ENCODE assay signal across 24 mouse cellular contexts in genomic region chr17:50751911-50752310, GRCm38 (mm10).
DNase-seq lines count a peak whose midpoint lies in the region; ATAC-seq and TF ChIP-seq lines count a peak whose summit lies in the region.
"Had no signal": no experiment of that assay in that cellular context is flagged by ENCODE, and none has a peak within 500 bp of the region (broad histone marks: within the 10 kb centered on the region; RNA-seq: fewer than 3 reads in every experiment).

No protein-coding gene starts in this region.

- no peak overlapping the region for H3K9ac ChIP-seq in heart, postnatal 0 days (replicated peaks; ENCODE audit: low read depth, low read length)
- H3K9ac ChIP-seq: embryonic facial prominence, embryonic 12.5 days; forebrain, embryonic 12.5 days had no signal

- peaks cover 10% of the 10 kb centered on the region; the same call in 1 of the 2 replicates for H3K36me3 ChIP-seq in heart, postnatal 0 days (replicated peaks; ENCODE audit: control insufficient read depth, insufficient read depth, low read length)
- H3K36me3 ChIP-seq in heart, embryonic 10.5 days: no peaks in the 10 kb centered on the region
- H3K36me3 ChIP-seq: embryonic facial prominence, embryonic 10.5 days; forebrain, embryonic 12.5 days had no signal

- H3K27ac ChIP-seq in heart, postnatal 0 days (ENCODE audit: low read depth): peak overlapping the region; percentile 2; the same call in 1 of the 2 replicates
- no peak overlapping the region for H3K27ac ChIP-seq in heart, embryonic 10.5 days
- H3K27ac ChIP-seq: embryonic facial prominence, embryonic 10.5 days; embryonic facial prominence, embryonic 12.5 days; forebrain, embryonic 12.5 days had no signal

- ATAC-seq in heart, postnatal 0 days (ENCODE audit: insufficient read depth, low read depth): 0 out of 2 replicates have a peak, but pooled peaks have one; percentile 15
- ATAC-seq: activated CD4-positive, CD25-positive, alpha-beta regulatory T cell, adult 4 months; CD4-positive, CD25-positive, alpha-beta regulatory T cell, adult 4 months; forebrain, embryonic 14.5 days; Patski had no signal

- no peak for TF ChIP-seq CTCF in heart, postnatal 0 days (IDR thresholded peaks at IDR 0.05; ENCODE audit: low read depth)

- TF ChIP-seq EP300 in heart, postnatal 0 days (IDR thresholded peaks at IDR 0.05; ENCODE audit: low read depth): no peak

- H3K27me3 ChIP-seq in heart, postnatal 0 days (ENCODE audit: control insufficient read depth, insufficient read depth, low read length): no peaks in the 10 kb centered on the region
- no peaks in the 10 kb centered on the region for H3K27me3 ChIP-seq in heart, embryonic 10.5 days (ENCODE audit: insufficient read depth, poor library complexity, severe bottlenecking)
- H3K27me3 ChIP-seq: CH12.LX; embryonic facial prominence, embryonic 12.5 days; forebrain, embryonic 12.5 days; Patski had no signal

- H3K4me3 ChIP-seq in heart, postnatal 0 days (ENCODE audit: low read depth, low read length): no peak overlapping the region
- H3K4me3 ChIP-seq in heart, embryonic 10.5 days: no peak overlapping the region
- H3K4me3 ChIP-seq: embryonic facial prominence, embryonic 10.5 days; embryonic facial prominence, embryonic 12.5 days; forebrain, embryonic 12.5 days had no signal

- no peak overlapping the region for H3K4me2 ChIP-seq in heart, postnatal 0 days (ENCODE audit: low read depth, low read length)
- H3K4me2 ChIP-seq: embryonic facial prominence, embryonic 12.5 days; forebrain, embryonic 12.5 days had no signal

- peak; percentile 95 for DNase-seq in heart, adult 11 months
- DNase-seq in heart, adult 9 months (ENCODE audit: low spot score in 2 of 2): no peak
- DNase-seq in heart, postnatal 0 days (ENCODE audit: low spot score): no peak
- DNase-seq in heart, embryonic 10.5 days (ENCODE audit: low spot score): no peak
- DNase-seq in 3134 (ENCODE audit: extremely low read depth, insufficient read length, low spot score): peak; percentile 15
- DNase-seq in thymus, postnatal 4 days: no peak
- DNase-seq: adrenal gland, adult 8-10 months; adrenal gland, postnatal 14 days; adrenal gland, postnatal 36 days; B cell, adult 2 months; cerebellum, adult 11-12 months; cerebellum, adult 2 months; cerebellum, adult 9-10 months; cerebellum, postnatal 10 days; cerebellum, postnatal 25 days had no signal

- H3K4me1 ChIP-seq in heart, postnatal 0 days (ENCODE audit: control insufficient read depth, insufficient read depth): peaks cover 22% of the 10 kb centered on the region; the same call in 1 of the 2 replicates
- H3K4me1 ChIP-seq in heart, embryonic 10.5 days: peaks cover 11% of the 10 kb centered on the region
- H3K4me1 ChIP-seq: embryonic facial prominence, embryonic 12.5 days; forebrain, embryonic 12.5 days had no signal

- 71% methylated on average over 3 of the region's 3 CpGs for WGBS in heart, postnatal 0 days
- 76% methylated on average over 3 of the region's 3 CpGs for WGBS in heart, embryonic 10.5 days

- H3K9me3 ChIP-seq in heart, postnatal 0 days (replicated peaks; ENCODE audit: control insufficient read depth, low read length): no peaks in the 10 kb centered on the region
- H3K9me3 ChIP-seq in heart, embryonic 10.5 days: no peaks in the 10 kb centered on the region
- H3K9me3 ChIP-seq: embryonic facial prominence, embryonic 10.5 days; embryonic facial prominence, embryonic 12.5 days; forebrain, embryonic 12.5 days; G1E had no signal

Comparison
In these comparisons a context has a peak if more than half of its experiments do, and no peak if none do; other contexts are left out.
1. DNase-seq: peak in heart, adult 11 months (single experiment) and 3134 (single experiment); none in heart, adult 9 months (0 of 2), heart, postnatal 0 days (single experiment), heart, embryonic 10.5 days (single experiment) and thymus, postnatal 4 days (single experiment).